Mouse (Mus musculus) limb, embryonic 10.5 days (tissue): Measurements from ENCODE around the gene Begain. TPM values are rescaled to one million over a fixed set of nuclear protein-coding genes. Genes with fewer than 3 reads are reported as not detected.

Experiments
- DNase-seq: peaks from one replicate; pipeline ENCODE4 v3.0.0-alpha.2; 2017; ENCODE audit warnings: low spot score
- H3K27ac ChIP-seq: fragments of 300-500 bp; sonication (generic); 2 replicates; pipeline ENCODE4 v1.5.1; 2016; ENCODE audit warnings: mild to moderate bottlenecking
- H3K27me3 ChIP-seq: fragments of 300-500 bp; sonication (generic); 2 replicates; pipeline ENCODE4 v1.6.1; 2016; ENCODE audit warnings: low read depth, mild to moderate bottlenecking; ENCODE audit not compliant: poor library complexity, severe bottlenecking
- H3K36me3 ChIP-seq: fragments of 300-500 bp; sonication (generic); 2 replicates; pipeline ENCODE4 v1.6.1; 2016; ENCODE audit warnings: mild to moderate bottlenecking, moderate library complexity
- H3K4me1 ChIP-seq: fragments of 300-500 bp; sonication (generic); 2 replicates; pipeline ENCODE4 v1.6.1; 2016
- H3K4me3 ChIP-seq: fragments of 300-500 bp; sonication (generic); 2 replicates; pipeline ENCODE4 v1.5.1; 2016; ENCODE audit warnings: mild to moderate bottlenecking, moderate library complexity
- H3K9me3 ChIP-seq: fragments of 300-500 bp; sonication (generic); replicated peaks from 2 replicates; pipeline ENCODE4 v1.6.1; 2016; ENCODE audit warnings: mild to moderate bottlenecking
- WGBS: fragments of 180-500 bp; shearing (Covaris S2); methylation state at CpG from one replicate; pipeline ENCODE4 v1.1.7; 2016; 5-methylcytosine and 5-hydroxymethylcytosine counted together
- polyA plus RNA-seq: library from polyadenylated mRNA; unstranded; fragments of >200 nt; fragmentation: Nextera tagmentation; extraction: Ambion mirVana; gene quantifications from 2 replicates; pipeline ENCODE4 v1.2.1, GENCODE M21; 2016

The Begain gene
- 2.3 and 2.5 TPM in 2 replicates for polyA plus RNA-seq

GRCm38 (mm10) chr12:109068167-109068653, at the start of gene Begain:
Gene Begain (minus strand): TSS chr12:109068217.
- H3K9me3 ChIP-seq, result no peaks in the 10 kb centered on the region
- no peaks in the 10 kb centered on the region for H3K36me3 ChIP-seq
- peak within 1 kb of the TSS; percentile 63 for H3K4me3 ChIP-seq
- peaks cover 29% of the 10 kb centered on the region for H3K27me3 ChIP-seq
- peak; percentile 53 for DNase-seq
- 3% methylated on average over 39 of the region's 48 CpGs for WGBS
- peak within 1 kb of the TSS; percentile 91 for H3K27ac ChIP-seq
- H3K4me1 ChIP-seq, result peaks cover 30% of the 10 kb centered on the region

- DNase-seq, result no peak
- Histone ChIP-seq H3K27ac (no peak overlapping the region), H3K36me3 (no peaks in the 10 kb centered on the region), H3K4me1 (peaks cover 18% of the 10 kb centered on the region), H3K4me3 (no peak overlapping the region), H3K9me3 (no peaks in the 10 kb centered on the region), H3K27me3 (no peaks in the 10 kb centered on the region)
- 71% methylated on average over 8 of the region's 8 CpGs for WGBS
These were observed 47.7 kb upstream of the Begain start for GRCm38 (mm10) chr12:109115707-109116106.

- WGBS, result 86% methylated on average over 10 of the region's 10 CpGs
- H3K36me3 ChIP-seq, result no peaks in the 10 kb centered on the region
- no peak overlapping the region for H3K4me3 ChIP-seq
- H3K9me3 ChIP-seq, result no peaks in the 10 kb centered on the region
- H3K4me1 ChIP-seq, result peaks cover 18% of the 10 kb centered on the region
- H3K27me3 ChIP-seq, result no peaks in the 10 kb centered on the region
- DNase-seq, result no peak
- no peak overlapping the region for H3K27ac ChIP-seq
These were observed 47.1 kb upstream of the Begain start for GRCm38 (mm10) chr12:109115161-109115560.

GRCm38 (mm10) chr12:109112996-109113592, 45.1 kb upstream of the Begain start:
- DNase-seq, result peak; percentile 34
- Histone ChIP-seq H3K36me3 (no peaks in the 10 kb centered on the region), H3K4me3 (no peak overlapping the region), H3K4me1 (peaks cover 18% of the 10 kb centered on the region), H3K9me3 (no peaks in the 10 kb centered on the region), H3K27me3 (no peaks in the 10 kb centered on the region), H3K27ac (peak overlapping the region; percentile 64)
- WGBS, result 71% methylated on average over 10 of the region's 10 CpGs

GRCm38 (mm10) chr12:109112354-109112995, 44.5 kb upstream of the Begain start:
- Histone ChIP-seq H3K27me3 (no peaks in the 10 kb centered on the region), H3K36me3 (no peaks in the 10 kb centered on the region), H3K27ac (peak overlapping the region; percentile 64), H3K9me3 (no peaks in the 10 kb centered on the region), H3K4me1 (peaks cover 18% of the 10 kb centered on the region), H3K4me3 (no peak overlapping the region)
- DNase-seq, result no peak
- 66% methylated on average over 9 of the region's 9 CpGs for WGBS

- Histone ChIP-seq H3K36me3 (no peaks in the 10 kb centered on the region), H3K4me3 (no peak overlapping the region), H3K27me3 (no peaks in the 10 kb centered on the region), H3K9me3 (no peaks in the 10 kb centered on the region), H3K27ac (no peak overlapping the region), H3K4me1 (peaks cover 18% of the 10 kb centered on the region)
- no peak for DNase-seq
- WGBS, result 89% methylated on average over 13 of the region's 13 CpGs
These were observed 40.9 kb upstream of the Begain start for GRCm38 (mm10) chr12:109108911-109109310.

- H3K27me3 ChIP-seq, result no peaks in the 10 kb centered on the region
- DNase-seq, result no peak
- no peaks in the 10 kb centered on the region for H3K9me3 ChIP-seq
- no peak overlapping the region for H3K4me3 ChIP-seq
- H3K27ac ChIP-seq, result no peak overlapping the region
- H3K4me1 ChIP-seq, result no peaks in the 10 kb centered on the region
- no peaks in the 10 kb centered on the region for H3K36me3 ChIP-seq
- WGBS, result 94% methylated on average over 7 of the region's 7 CpGs
These were observed 32.4 kb upstream of the Begain start for GRCm38 (mm10) chr12:109100381-109100780.

GRCm38 (mm10) chr12:109090456-109091130, 22.6 kb upstream of the Begain start:
- DNase-seq, result no peak
- 74% methylated on average over 13 of the region's 13 CpGs for WGBS
- no peaks in the 10 kb centered on the region for H3K4me1 ChIP-seq
- no peak overlapping the region for H3K4me3 ChIP-seq
- H3K36me3 ChIP-seq, result no peaks in the 10 kb centered on the region
- no peaks in the 10 kb centered on the region for H3K27me3 ChIP-seq
- H3K9me3 ChIP-seq, result no peaks in the 10 kb centered on the region
- H3K27ac ChIP-seq, result no peak overlapping the region

GRCm38 (mm10) chr12:109090041-109090440, 22.0 kb upstream of the Begain start:
- Histone ChIP-seq H3K9me3 (no peaks in the 10 kb centered on the region), H3K27ac (no peak overlapping the region), H3K4me1 (no peaks in the 10 kb centered on the region), H3K4me3 (no peak overlapping the region), H3K36me3 (no peaks in the 10 kb centered on the region), H3K27me3 (no peaks in the 10 kb centered on the region)
- no peak for DNase-seq
- WGBS, result 87% methylated on average over 14 of the region's 14 CpGs

- Histone ChIP-seq H3K9me3 (no peaks in the 10 kb centered on the region), H3K4me1 (no peaks in the 10 kb centered on the region), H3K36me3 (no peaks in the 10 kb centered on the region), H3K27ac (no peak overlapping the region), H3K27me3 (no peaks in the 10 kb centered on the region), H3K4me3 (no peak overlapping the region)
- 95% methylated on average over 2 of the region's 2 CpGs for WGBS
- DNase-seq, result no peak
These were observed 18.1 kb upstream of the Begain start for GRCm38 (mm10) chr12:109086111-109086510.

- Histone ChIP-seq H3K27ac (no peak overlapping the region), H3K4me3 (no peak overlapping the region), H3K27me3 (no peaks in the 10 kb centered on the region), H3K36me3 (no peaks in the 10 kb centered on the region), H3K9me3 (no peaks in the 10 kb centered on the region), H3K4me1 (no peaks in the 10 kb centered on the region)
- WGBS, result 85% methylated on average over 8 of the region's 8 CpGs
- no peak for DNase-seq
These were observed 17.7 kb upstream of the Begain start for GRCm38 (mm10) chr12:109085674-109086073.

GRCm38 (mm10) chr12:109085046-109085445, 17.0 kb upstream of the Begain start:
- Histone ChIP-seq H3K27ac (no peak overlapping the region), H3K4me1 (no peaks in the 10 kb centered on the region), H3K9me3 (no peaks in the 10 kb centered on the region), H3K36me3 (no peaks in the 10 kb centered on the region), H3K27me3 (no peaks in the 10 kb centered on the region), H3K4me3 (no peak overlapping the region)
- no peak for DNase-seq
- 72% methylated on average over 5 of the region's 5 CpGs for WGBS

- H3K4me1 ChIP-seq, result no peaks in the 10 kb centered on the region
- H3K4me3 ChIP-seq, result no peak overlapping the region
- WGBS, result 89% methylated on average over 3 of the region's 3 CpGs
- no peaks in the 10 kb centered on the region for H3K27me3 ChIP-seq
- H3K36me3 ChIP-seq, result no peaks in the 10 kb centered on the region
- H3K9me3 ChIP-seq, result no peaks in the 10 kb centered on the region
- DNase-seq, result no peak
- no peak overlapping the region for H3K27ac ChIP-seq
These were observed 15.5 kb upstream of the Begain start for GRCm38 (mm10) chr12:109083476-109083875.
